Mouse (Mus musculus): ENCODE results near the gene Tmem252. TPM values are rescaled to one million over a fixed set of nuclear protein-coding genes. Genes with fewer than 3 reads are reported as not detected.
A peak's percentile ranks its signal among the peaks of the same experiment; 100 is the strongest.

Gene Tmem252
- 0.03 and 0.04 TPM in 2 replicates for polyA plus RNA-seq (2012; rRNA removed)
- 0.03 and 0.11 TPM in 2 replicates for polyA plus RNA-seq (2014; fragmentation: Nextera tagmentation; extraction: Ambion mirVana)

GRCm38 (mm10) chr19:24673762-24674161 is at the start of gene Tmem252:
Tmem252 (plus strand) TSS chr19:24674008.
- ATAC-seq (ENCODE audit: insufficient read depth) (no peak), DNase-seq (ENCODE audit: low read depth in 3 of 3, low spot score in 3 of 3) (no peak)
- Histone ChIP-seq H3K4me1 (replicated peaks; ENCODE audit: control insufficient read depth in 2 of 2, insufficient read depth in 2 of 2, low read length in 1 of 2) (0 out of 4 replicates have a peak, but pooled peaks cover 0 to 2% of the 10 kb centered on the region in 2 experiments), H3K9ac (replicated peaks) (no peak within 1 kb of the TSS), H3K9me3 (ENCODE audit: control insufficient read depth, low read length) (no peaks in the 10 kb centered on the region), H3K27ac (no peak within 1 kb of the TSS), H3K4me2 (ENCODE audit: low read depth) (no peak within 1 kb of the TSS), H3K36me3 (replicated peaks; ENCODE audit: control insufficient read depth, insufficient read depth, low read depth) (no peaks in the 10 kb centered on the region), H3K4me3 (ENCODE audit: insufficient read depth in 1 of 2, low read depth in 2 of 2, low read length in 2 of 2) (no peak within 1 kb of the TSS), H3K27me3 (ENCODE audit: control insufficient read depth, insufficient read depth, low read length) (no peaks in the 10 kb centered on the region)
- TF ChIP-seq CTCF (IDR thresholded peaks at IDR 0.05; ENCODE audit: low read depth) (no peak), EP300 (IDR thresholded peaks at IDR 0.05; ENCODE audit: low read depth) (no peak)
- 29% methylated on average over 4 of the region's 4 CpGs for WGBS (ENCODE audit: insufficient replicate concordance)

DNA sequence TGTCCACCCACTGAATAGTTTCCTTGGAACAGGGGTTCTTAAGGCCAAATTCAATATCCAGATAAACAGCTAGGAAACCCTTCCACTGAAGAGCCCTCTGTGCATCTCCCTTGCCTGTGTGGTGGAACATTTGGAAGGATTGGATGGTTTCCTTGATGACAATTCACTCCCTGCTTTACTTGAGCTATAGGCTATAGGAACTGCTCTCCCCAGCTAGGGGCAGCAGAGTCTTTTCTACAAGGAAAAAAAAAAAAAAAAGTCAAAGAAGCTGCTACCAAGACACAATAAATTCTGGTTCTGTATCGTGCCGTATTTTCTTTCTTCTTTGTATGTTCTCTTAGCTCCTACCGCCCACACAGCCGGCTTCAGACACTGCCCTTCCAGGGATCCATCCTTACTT is 45.8 kb upstream of the Tmem252 start:
- 62% methylated on average over 4 of the region's 4 CpGs for WGBS (ENCODE audit: insufficient replicate concordance)
- Histone ChIP-seq H3K36me3 (replicated peaks; ENCODE audit: control insufficient read depth, insufficient read depth, low read depth) (no peaks in the 10 kb centered on the region), H3K4me3 (ENCODE audit: insufficient read depth in 1 of 2, low read depth in 2 of 2, low read length in 2 of 2) (no peak overlapping the region), H3K4me1 (replicated peaks; ENCODE audit: control insufficient read depth in 2 of 2, insufficient read depth in 2 of 2, low read length in 1 of 2) (no peaks in the 10 kb centered on the region), H3K27ac (no peak overlapping the region), H3K9me3 (ENCODE audit: control insufficient read depth, low read length) (no peaks in the 10 kb centered on the region), H3K9ac (replicated peaks) (no peak overlapping the region), H3K27me3 (ENCODE audit: control insufficient read depth, insufficient read depth, low read length) (no peaks in the 10 kb centered on the region; the same call in 1 of the 2 replicates), H3K4me2 (ENCODE audit: low read depth) (no peak overlapping the region)
- TF ChIP-seq EP300 (IDR thresholded peaks at IDR 0.05; ENCODE audit: low read depth) (no peak), CTCF (IDR thresholded peaks at IDR 0.05; ENCODE audit: low read depth) (no peak)
- no peak for DNase-seq (ENCODE audit: low read depth in 3 of 3, low spot score in 3 of 3)
- ATAC-seq (ENCODE audit: insufficient read depth), result no peak

DNA sequence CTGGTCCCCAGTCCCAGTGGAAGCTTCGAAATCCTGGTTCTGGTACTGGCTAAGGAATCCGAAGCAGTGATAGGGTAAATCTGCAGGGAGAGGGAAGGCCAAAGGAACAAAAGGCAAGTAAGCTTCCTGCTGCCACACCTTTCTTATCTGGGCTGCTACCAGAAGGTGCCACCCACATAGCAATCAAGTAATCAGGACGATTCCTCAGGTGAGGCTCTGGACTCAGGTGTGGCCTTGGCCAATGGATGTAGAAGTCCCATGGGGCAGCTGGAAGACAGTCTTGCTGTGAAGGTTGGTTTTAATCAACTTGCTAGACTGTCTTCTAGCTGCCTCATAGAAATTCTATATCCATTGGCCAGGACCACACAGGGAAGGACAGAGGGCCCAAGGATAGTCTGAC is 40.8 kb upstream of the Tmem252 start:
- no peaks in the 10 kb centered on the region for H3K27me3 ChIP-seq (ENCODE audit: control insufficient read depth, insufficient read depth, low read length)
- no peak overlapping the region for H3K27ac ChIP-seq
- H3K36me3 ChIP-seq (replicated peaks; ENCODE audit: control insufficient read depth, insufficient read depth, low read depth), result no peaks in the 10 kb centered on the region
- no peak for ATAC-seq (ENCODE audit: insufficient read depth)
- TF ChIP-seq EP300 (IDR thresholded peaks at IDR 0.05; ENCODE audit: low read depth) (no peak), CTCF (IDR thresholded peaks at IDR 0.05; ENCODE audit: low read depth) (no peak)
- H3K4me1 ChIP-seq (replicated peaks; ENCODE audit: control insufficient read depth in 2 of 2, insufficient read depth in 2 of 2, low read length in 1 of 2), result no peaks in the 10 kb centered on the region
- no peak for DNase-seq (ENCODE audit: low read depth in 3 of 3, low spot score in 3 of 3)
- H3K4me3 ChIP-seq (ENCODE audit: insufficient read depth in 1 of 2, low read depth in 2 of 2, low read length in 2 of 2), result no peak overlapping the region
- H3K9ac ChIP-seq (replicated peaks), result no peak overlapping the region
- no peaks in the 10 kb centered on the region for H3K9me3 ChIP-seq (ENCODE audit: control insufficient read depth, low read length)
- H3K4me2 ChIP-seq (ENCODE audit: low read depth), result no peak overlapping the region
- 45% methylated on average over 3 of the region's 3 CpGs for WGBS (ENCODE audit: insufficient replicate concordance)

DNA sequence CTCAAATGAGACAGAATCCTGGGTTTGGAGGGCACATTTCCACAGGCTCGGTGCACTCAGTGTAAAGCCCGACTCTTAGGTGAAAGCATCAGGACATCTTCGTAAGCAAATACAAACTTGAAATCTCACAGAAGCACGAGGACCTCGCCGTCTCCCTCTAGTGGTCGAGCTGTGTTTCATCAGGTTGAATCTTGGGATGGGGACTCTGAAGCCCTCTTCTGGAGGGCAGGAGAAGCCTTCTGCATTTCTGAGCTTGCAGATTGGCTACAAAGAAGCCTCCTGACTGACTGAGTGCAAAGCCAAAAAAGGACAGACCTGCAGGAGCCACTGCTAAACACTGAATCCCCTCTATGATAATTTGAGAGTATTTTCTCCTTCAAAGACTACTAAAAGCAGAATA is 39.2 kb upstream of the Tmem252 start:
- Histone ChIP-seq H3K4me2 (ENCODE audit: low read depth) (no peak overlapping the region), H3K4me3 (ENCODE audit: insufficient read depth in 1 of 2, low read depth in 2 of 2, low read length in 2 of 2) (no peak overlapping the region), H3K36me3 (replicated peaks; ENCODE audit: control insufficient read depth, insufficient read depth, low read depth) (no peaks in the 10 kb centered on the region), H3K9me3 (ENCODE audit: control insufficient read depth, low read length) (no peaks in the 10 kb centered on the region), H3K4me1 (replicated peaks; ENCODE audit: control insufficient read depth in 2 of 2, insufficient read depth in 2 of 2, low read length in 1 of 2) (no peaks in the 10 kb centered on the region), H3K9ac (replicated peaks) (no peak overlapping the region), H3K27me3 (ENCODE audit: control insufficient read depth, insufficient read depth, low read length) (no peaks in the 10 kb centered on the region), H3K27ac (no peak overlapping the region)
- TF ChIP-seq EP300 (IDR thresholded peaks at IDR 0.05; ENCODE audit: low read depth) (no peak), CTCF (IDR thresholded peaks at IDR 0.05; ENCODE audit: low read depth) (peak; percentile 89)
- ATAC-seq (ENCODE audit: insufficient read depth), result no peak
- 3% methylated on average over 7 of the region's 7 CpGs for WGBS (ENCODE audit: insufficient replicate concordance)
- peak; percentile 29 to 40 (median 32) for DNase-seq (ENCODE audit: low read depth in 3 of 3, low spot score in 3 of 3)

DNA sequence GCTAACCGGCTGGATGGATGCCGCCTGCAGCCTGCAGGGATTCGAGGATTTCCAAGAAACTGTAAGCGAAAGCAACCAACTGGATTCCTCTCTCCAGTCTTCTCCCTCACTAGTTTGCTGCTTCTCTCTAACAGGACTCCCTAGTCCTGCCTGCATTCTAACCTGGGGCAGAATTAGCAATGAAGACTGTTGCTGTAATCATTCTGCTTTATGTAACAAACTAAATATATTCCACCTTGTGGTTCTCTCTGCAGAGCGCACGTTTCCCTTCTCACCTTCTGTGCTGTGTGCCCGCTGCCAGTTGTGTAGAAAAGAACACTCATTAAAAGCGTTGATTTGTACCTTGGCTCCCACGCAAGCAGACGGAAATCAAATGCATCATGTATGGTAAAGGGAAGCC is 37.2 kb upstream of the Tmem252 start:
- Histone ChIP-seq H3K9ac (replicated peaks) (no peak overlapping the region), H3K4me2 (ENCODE audit: low read depth) (no peak overlapping the region), H3K27ac (no peak overlapping the region), H3K4me3 (ENCODE audit: insufficient read depth in 1 of 2, low read depth in 2 of 2, low read length in 2 of 2) (no peak overlapping the region), H3K9me3 (ENCODE audit: control insufficient read depth, low read length) (no peaks in the 10 kb centered on the region), H3K27me3 (ENCODE audit: control insufficient read depth, insufficient read depth, low read length) (no peaks in the 10 kb centered on the region), H3K4me1 (replicated peaks; ENCODE audit: control insufficient read depth in 2 of 2, insufficient read depth in 2 of 2, low read length in 1 of 2) (no peaks in the 10 kb centered on the region), H3K36me3 (replicated peaks; ENCODE audit: control insufficient read depth, insufficient read depth, low read depth) (no peaks in the 10 kb centered on the region)
- no peak for ATAC-seq (ENCODE audit: insufficient read depth)
- TF ChIP-seq EP300 (IDR thresholded peaks at IDR 0.05; ENCODE audit: low read depth) (no peak), CTCF (IDR thresholded peaks at IDR 0.05; ENCODE audit: low read depth) (no peak)
- no peak for DNase-seq (ENCODE audit: low read depth in 3 of 3, low spot score in 3 of 3)
- 61% methylated on average over 10 of the region's 10 CpGs for WGBS (ENCODE audit: insufficient replicate concordance)

All from liver, embryonic 14.5 days (tissue).